Mouse (Mus musculus): Measurements from ENCODE around the gene Nfkbil1. TPM values are rescaled to one million over a fixed set of nuclear protein-coding genes. Genes with fewer than 3 reads are reported as not detected.

Nfkbil1 gene
- 20.1 TPM for polyA plus RNA-seq (2012; fragmentation: generic; extraction: Trizol)
- long read RNA-seq, experiment 1, transcript Nfkbil1-201 (4 exons, 1,447 nt) = major isoform, 14 of 23 reads
- long read RNA-seq, experiment 1, partial matches to known transcripts = 4 of 23 reads
- long read RNA-seq, experiment 1, other reads (novel, unspliced or antisense) = 4 of 23 reads
- long read RNA-seq, experiment 2, transcript Nfkbil1-201 (4 exons, 1,447 nt) = major isoform, 36 of 53 reads
- long read RNA-seq, experiment 2, partial matches to known transcripts = 12 of 53 reads
- long read RNA-seq, experiment 2, other reads (novel, unspliced or antisense) = 4 of 53 reads

- H3K79me3 ChIP-seq (ENCODE audit: low read depth) = peaks cover 19% of the 10 kb centered on the region
- H3ac ChIP-seq (ENCODE audit: control insufficient read depth, insufficient read length, low read depth) = peak within 1 kb of the TSS; percentile 90
- H3K4me3 ChIP-seq (ENCODE audit: insufficient read depth, poor library complexity, severe bottlenecking) = peak within 1 kb of the TSS; percentile 51
- peaks cover 25% of the 10 kb centered on the region for H3K36me3 ChIP-seq (ENCODE audit: control insufficient read depth, insufficient read depth)
- peaks cover 46% of the 10 kb centered on the region for H3K79me2 ChIP-seq (ENCODE audit: control insufficient read depth, insufficient read depth)
- H3K27me3 ChIP-seq (ENCODE audit: control insufficient read depth, insufficient read depth, insufficient read length) = no peaks in the 10 kb centered on the region
- TF ChIP-seq FOSL1 (IDR thresholded peaks at IDR 0.05; ENCODE audit: insufficient read depth, low read length, poor library complexity, severe bottlenecking) = no peak
- peak; percentile 56 for TF ChIP-seq MAX (IDR thresholded peaks at IDR 0.05)
- TF ChIP-seq USF1 (IDR thresholded peaks at IDR 0.05; ENCODE audit: low read depth) = no peak
- no peak for TF ChIP-seq CTCF (IDR thresholded peaks at IDR 0.05; ENCODE audit: control insufficient read depth, insufficient read depth, insufficient read length)
- TF ChIP-seq MYOG (IDR thresholded peaks at IDR 0.05; ENCODE audit: control insufficient read depth, extremely low read depth, insufficient read length) = no peak
- TF ChIP-seq MYOD1 (IDR thresholded peaks at IDR 0.05; ENCODE audit: control insufficient read depth, insufficient read length, low read depth) = no peak
- TF ChIP-seq CEBPB (IDR thresholded peaks at IDR 0.05; ENCODE audit: low read depth) = peak; percentile 65
These were observed at the start of gene Nfkbil1 for GRCm38 (mm10) chr17:35235614-35236389. Gene Nfkbil1 (minus strand): TSS chr17:35235792.

- no peak overlapping the region for H3K4me3 ChIP-seq (ENCODE audit: insufficient read depth, poor library complexity, severe bottlenecking)
- no peaks in the 10 kb centered on the region for H3K79me2 ChIP-seq (ENCODE audit: control insufficient read depth, insufficient read depth)
- no peaks in the 10 kb centered on the region for H3K79me3 ChIP-seq (ENCODE audit: low read depth)
- peaks cover 7% of the 10 kb centered on the region for H3K27me3 ChIP-seq (ENCODE audit: control insufficient read depth, insufficient read depth, insufficient read length)
- no peaks in the 10 kb centered on the region for H3K36me3 ChIP-seq (ENCODE audit: control insufficient read depth, insufficient read depth)
- TF ChIP-seq MYOD1 (IDR thresholded peaks at IDR 0.05; ENCODE audit: control insufficient read depth, insufficient read length, low read depth) (no peak), USF1 (IDR thresholded peaks at IDR 0.05; ENCODE audit: low read depth) (no peak), CTCF (IDR thresholded peaks at IDR 0.05; ENCODE audit: control insufficient read depth, insufficient read depth, insufficient read length) (no peak), MYOG (IDR thresholded peaks at IDR 0.05; ENCODE audit: control insufficient read depth, extremely low read depth, insufficient read length) (no peak), CEBPB (IDR thresholded peaks at IDR 0.05; ENCODE audit: low read depth) (no peak), FOSL1 (IDR thresholded peaks at IDR 0.05; ENCODE audit: insufficient read depth, low read length, poor library complexity, severe bottlenecking) (no peak), MAX (IDR thresholded peaks at IDR 0.05) (no peak)
- no peak overlapping the region for H3ac ChIP-seq (ENCODE audit: control insufficient read depth, insufficient read length, low read depth)
These were observed 44.7 kb upstream of the Nfkbil1 start for GRCm38 (mm10) chr17:35280276-35280675.

- H3K27me3 ChIP-seq (ENCODE audit: control insufficient read depth, insufficient read depth, insufficient read length) = peaks cover 4% of the 10 kb centered on the region
- no peaks in the 10 kb centered on the region for H3K79me3 ChIP-seq (ENCODE audit: low read depth)
- H3K4me3 ChIP-seq (ENCODE audit: insufficient read depth, poor library complexity, severe bottlenecking) = no peak overlapping the region
- no peaks in the 10 kb centered on the region for H3K79me2 ChIP-seq (ENCODE audit: control insufficient read depth, insufficient read depth)
- H3K36me3 ChIP-seq (ENCODE audit: control insufficient read depth, insufficient read depth) = no peaks in the 10 kb centered on the region
- no peak for TF ChIP-seq CTCF (IDR thresholded peaks at IDR 0.05; ENCODE audit: control insufficient read depth, insufficient read depth, insufficient read length)
- no peak for TF ChIP-seq CEBPB (IDR thresholded peaks at IDR 0.05; ENCODE audit: low read depth)
- TF ChIP-seq MAX (IDR thresholded peaks at IDR 0.05) = no peak
- no peak for TF ChIP-seq FOSL1 (IDR thresholded peaks at IDR 0.05; ENCODE audit: insufficient read depth, low read length, poor library complexity, severe bottlenecking)
- TF ChIP-seq MYOD1 (IDR thresholded peaks at IDR 0.05; ENCODE audit: control insufficient read depth, insufficient read length, low read depth) = no peak
- no peak for TF ChIP-seq MYOG (IDR thresholded peaks at IDR 0.05; ENCODE audit: control insufficient read depth, extremely low read depth, insufficient read length)
- no peak for TF ChIP-seq USF1 (IDR thresholded peaks at IDR 0.05; ENCODE audit: low read depth)
- no peak overlapping the region for H3ac ChIP-seq (ENCODE audit: control insufficient read depth, insufficient read length, low read depth)
These were observed 43.5 kb upstream of the Nfkbil1 start for GRCm38 (mm10) chr17:35278957-35279688.

- H3K79me2 ChIP-seq (ENCODE audit: control insufficient read depth, insufficient read depth) = no peaks in the 10 kb centered on the region
- peaks cover 4% of the 10 kb centered on the region for H3K27me3 ChIP-seq (ENCODE audit: control insufficient read depth, insufficient read depth, insufficient read length)
- no peak overlapping the region for H3ac ChIP-seq (ENCODE audit: control insufficient read depth, insufficient read length, low read depth)
- TF ChIP-seq MYOG (IDR thresholded peaks at IDR 0.05; ENCODE audit: control insufficient read depth, extremely low read depth, insufficient read length) (no peak), MYOD1 (IDR thresholded peaks at IDR 0.05; ENCODE audit: control insufficient read depth, insufficient read length, low read depth) (no peak), CEBPB (IDR thresholded peaks at IDR 0.05; ENCODE audit: low read depth) (no peak), USF1 (IDR thresholded peaks at IDR 0.05; ENCODE audit: low read depth) (no peak), CTCF (IDR thresholded peaks at IDR 0.05; ENCODE audit: control insufficient read depth, insufficient read depth, insufficient read length) (no peak), FOSL1 (IDR thresholded peaks at IDR 0.05; ENCODE audit: insufficient read depth, low read length, poor library complexity, severe bottlenecking) (no peak), MAX (IDR thresholded peaks at IDR 0.05) (no peak)
- H3K36me3 ChIP-seq (ENCODE audit: control insufficient read depth, insufficient read depth) = no peaks in the 10 kb centered on the region
- no peak overlapping the region for H3K4me3 ChIP-seq (ENCODE audit: insufficient read depth, poor library complexity, severe bottlenecking)
- no peaks in the 10 kb centered on the region for H3K79me3 ChIP-seq (ENCODE audit: low read depth)
These were observed 42.5 kb upstream of the Nfkbil1 start for GRCm38 (mm10) chr17:35278049-35278448.

GRCm38 (mm10) chr17:35276304-35276864 lies 40.8 kb upstream of the Nfkbil1 start:
- H3K36me3 ChIP-seq (ENCODE audit: control insufficient read depth, insufficient read depth) = no peaks in the 10 kb centered on the region
- H3K79me2 ChIP-seq (ENCODE audit: control insufficient read depth, insufficient read depth) = no peaks in the 10 kb centered on the region
- H3K27me3 ChIP-seq (ENCODE audit: control insufficient read depth, insufficient read depth, insufficient read length) = no peaks in the 10 kb centered on the region
- TF ChIP-seq MYOD1 (IDR thresholded peaks at IDR 0.05; ENCODE audit: control insufficient read depth, insufficient read length, low read depth) (no peak), MYOG (IDR thresholded peaks at IDR 0.05; ENCODE audit: control insufficient read depth, extremely low read depth, insufficient read length) (no peak), FOSL1 (IDR thresholded peaks at IDR 0.05; ENCODE audit: insufficient read depth, low read length, poor library complexity, severe bottlenecking) (no peak), CTCF (IDR thresholded peaks at IDR 0.05; ENCODE audit: control insufficient read depth, insufficient read depth, insufficient read length) (no peak), MAX (IDR thresholded peaks at IDR 0.05) (no peak), CEBPB (IDR thresholded peaks at IDR 0.05; ENCODE audit: low read depth) (no peak), USF1 (IDR thresholded peaks at IDR 0.05; ENCODE audit: low read depth) (no peak)
- no peak overlapping the region for H3ac ChIP-seq (ENCODE audit: control insufficient read depth, insufficient read length, low read depth)
- no peak overlapping the region for H3K4me3 ChIP-seq (ENCODE audit: insufficient read depth, poor library complexity, severe bottlenecking)
- H3K79me3 ChIP-seq (ENCODE audit: low read depth) = no peaks in the 10 kb centered on the region
